Mouse (Mus musculus) embryonic facial prominence, embryonic 14.5 days (tissue): Measurements from ENCODE around the gene Yeats4. TPM values are rescaled to one million over a fixed set of nuclear protein-coding genes. Genes with fewer than 3 reads are reported as not detected.

ENCODE experiments used
- ATAC-seq: fragments of 200-750 bp; cut with Nextera tagmentation; 2 replicates; pipeline ENCODE4 v1.8.0; 2017; ENCODE audit warnings: low read depth, moderate number of reproducible peaks, moderate TSS enrichment
- DNase-seq: peaks from one replicate; pipeline ENCODE4 v3.0.0-alpha.2; 2015; ENCODE audit warnings: low spot score
- H3K27ac ChIP-seq: fragments of 300-500 bp; sonication (generic); replicated peaks from 2 replicates; pipeline ENCODE4 v1.5.1; 2014; ENCODE audit warnings: low read depth, mild to moderate bottlenecking, low read length, moderate library complexity
- H3K27me3 ChIP-seq: fragments of 300-500 bp; sonication (generic); replicated peaks from 2 replicates; pipeline ENCODE4 v1.6.1; 2014; ENCODE audit warnings: low read length; ENCODE audit not compliant: control insufficient read depth, insufficient read depth
- H3K36me3 ChIP-seq: fragments of 300-500 bp; sonication (generic); 2 replicates; pipeline ENCODE4 v1.6.1; 2014; ENCODE audit warnings: low read length, mixed read lengths; ENCODE audit not compliant: control insufficient read depth, insufficient read depth
- H3K4me1 ChIP-seq: fragments of 300-500 bp; sonication (generic); 2 replicates; pipeline ENCODE4 v1.6.1; 2014; ENCODE audit warnings: antibody characterized with exemption, low read length; ENCODE audit not compliant: control insufficient read depth, insufficient read depth
- H3K4me2 ChIP-seq: fragments of 300-500 bp; sonication (generic); 2 replicates; pipeline ENCODE4 v1.6.1; 2014; ENCODE audit warnings: low read depth, mild to moderate bottlenecking, low read length, moderate library complexity, mixed read lengths
- H3K4me3 ChIP-seq: fragments of 300-500 bp; sonication (generic); 2 replicates; pipeline ENCODE4 v1.5.1; 2014; ENCODE audit warnings: low read depth, mild to moderate bottlenecking, low read length
- H3K9ac ChIP-seq: fragments of 300-500 bp; sonication (generic); 2 replicates; pipeline ENCODE4 v1.6.1; 2014; ENCODE audit warnings: low read depth, mild to moderate bottlenecking, low read length, moderate library complexity, mixed read lengths
- H3K9me3 ChIP-seq: fragments of 300-500 bp; sonication (generic); 2 replicates; pipeline ENCODE4 v1.6.1; 2016; ENCODE audit warnings: low read length; ENCODE audit not compliant: control insufficient read depth
- WGBS: fragments of 180-500 bp; shearing (Covaris S2); extraction: QIAGEN DNeasy Blood & Tissue Kit; methylation state at CpG from one replicate; pipeline ENCODE4 v1.1.7; 2014; 5-methylcytosine and 5-hydroxymethylcytosine counted together
- polyA plus RNA-seq: library from polyadenylated mRNA; unstranded; fragments of >200 nt; fragmentation: Nextera tagmentation; extraction: Ambion mirVana; gene quantifications from 2 replicates; pipeline ENCODE4 v1.2.1, GENCODE M21; 2014

The Yeats4 gene
- polyA plus RNA-seq, 1 experiment from 2014 or later: 57.9 TPM

GRCm38 (mm10) chr10:117195005-117195404 is 29.3 kb downstream of the Yeats4 start:
- Histone ChIP-seq H3K4me1 (no peaks in the 10 kb centered on the region; the same call in 1 of the 2 replicates), H3K4me2 (no peak overlapping the region), H3K27ac (no peak overlapping the region), H3K9me3 (no peaks in the 10 kb centered on the region), H3K9ac (no peak overlapping the region), H3K27me3 (no peaks in the 10 kb centered on the region), H3K36me3 (no peaks in the 10 kb centered on the region), H3K4me3 (no peak overlapping the region)
- 79% methylated on average over 12 of the region's 12 CpGs for WGBS
- peak; percentile 47; the same call in 1 of the 2 replicates for ATAC-seq
- peak; percentile 66 for DNase-seq

- Histone ChIP-seq H3K36me3 (no peaks in the 10 kb centered on the region), H3K9me3 (no peaks in the 10 kb centered on the region), H3K27me3 (no peaks in the 10 kb centered on the region), H3K4me1 (no peaks in the 10 kb centered on the region), H3K4me3 (no peak overlapping the region), H3K9ac (no peak overlapping the region), H3K27ac (no peak overlapping the region), H3K4me2 (no peak overlapping the region)
- DNase-seq: no peak
- 79% methylated on average over 5 of the region's 5 CpGs for WGBS
- no peak for ATAC-seq
Observed at GRCm38 (mm10) chr10:117193364-117193763, 30.9 kb downstream of the Yeats4 start.

- Histone ChIP-seq H3K4me3 (no peak overlapping the region), H3K27ac (no peak overlapping the region), H3K9ac (no peak overlapping the region), H3K4me1 (peaks cover 4% of the 10 kb centered on the region), H3K9me3 (no peaks in the 10 kb centered on the region), H3K27me3 (no peaks in the 10 kb centered on the region), H3K36me3 (no peaks in the 10 kb centered on the region), H3K4me2 (no peak overlapping the region)
- no peak for DNase-seq
- no peak for ATAC-seq
- WGBS: 55% methylated on average over 9 of the region's 9 CpGs
Observed at GRCm38 (mm10) chr10:117185399-117186089, 38.8 kb downstream of the Yeats4 start.

GRCm38 (mm10) chr10:117181098-117181497 is 43.2 kb downstream of the Yeats4 start:
- WGBS: 42% methylated on average over 3 of the region's 3 CpGs
- DNase-seq (peak; percentile 52), ATAC-seq (no peak; the same call in 1 of the 2 replicates)
- Histone ChIP-seq H3K4me1 (peaks cover 4% of the 10 kb centered on the region), H3K27ac (no peak overlapping the region), H3K4me2 (no peak overlapping the region), H3K27me3 (no peaks in the 10 kb centered on the region), H3K9me3 (no peaks in the 10 kb centered on the region), H3K4me3 (no peak overlapping the region), H3K36me3 (no peaks in the 10 kb centered on the region), H3K9ac (no peak overlapping the region)

- Histone ChIP-seq H3K4me2 (peak overlapping the region; percentile 6; the same call in 1 of the 2 replicates), H3K27ac (no peak overlapping the region), H3K9ac (no peak overlapping the region), H3K4me3 (no peak overlapping the region), H3K4me1 (peaks cover 3% of the 10 kb centered on the region; the same call in 1 of the 2 replicates), H3K36me3 (no peaks in the 10 kb centered on the region), H3K27me3 (no peaks in the 10 kb centered on the region), H3K9me3 (no peaks in the 10 kb centered on the region)
- DNase-seq (no peak), ATAC-seq (peak; percentile 44; the same call in 1 of the 2 replicates)
- 61% methylated on average over 12 of the region's 12 CpGs for WGBS
Observed at GRCm38 (mm10) chr10:117174645-117175044, 49.7 kb downstream of the Yeats4 start.

GRCm38 (mm10) chr10:117173566-117174438 is 50.5 kb downstream of the Yeats4 start:
- Histone ChIP-seq H3K27ac (no peak overlapping the region), H3K4me2 (peak overlapping the region; percentile 6), H3K4me1 (peaks cover 3% of the 10 kb centered on the region; the same call in 1 of the 2 replicates), H3K36me3 (no peaks in the 10 kb centered on the region), H3K9ac (no peak overlapping the region), H3K4me3 (no peak overlapping the region), H3K9me3 (no peaks in the 10 kb centered on the region), H3K27me3 (no peaks in the 10 kb centered on the region)
- 31% methylated on average over 13 of the region's 13 CpGs for WGBS
- DNase-seq: peak; percentile 41
- peak; percentile 68 for ATAC-seq

GRCm38 (mm10) chr10:117173111-117173510 is 51.2 kb downstream of the Yeats4 start:
- no peak overlapping the region for H3K4me3 ChIP-seq
- DNase-seq (no peak), ATAC-seq (no peak)
- H3K36me3 ChIP-seq: no peaks in the 10 kb centered on the region
- H3K9me3 ChIP-seq: no peaks in the 10 kb centered on the region
- H3K4me2 ChIP-seq: no peak overlapping the region
- peaks cover 3% of the 10 kb centered on the region; the same call in 1 of the 2 replicates for H3K4me1 ChIP-seq
- no peaks in the 10 kb centered on the region for H3K27me3 ChIP-seq
- WGBS: 91% methylated on average over 1 of the region's 1 CpGs
- no peak overlapping the region for H3K27ac ChIP-seq
- no peak overlapping the region for H3K9ac ChIP-seq

GRCm38 (mm10) chr10:117172069-117172468 is 52.2 kb downstream of the Yeats4 start:
- WGBS: 24% methylated on average over 3 of the region's 3 CpGs
- DNase-seq (peak; percentile 35), ATAC-seq (no peak)
- H3K4me3 ChIP-seq: no peak overlapping the region
- no peaks in the 10 kb centered on the region for H3K36me3 ChIP-seq
- H3K4me2 ChIP-seq: no peak overlapping the region
- H3K27me3 ChIP-seq: no peaks in the 10 kb centered on the region
- H3K4me1 ChIP-seq: peaks cover 3% of the 10 kb centered on the region; the same call in 1 of the 2 replicates
- H3K27ac ChIP-seq: no peak overlapping the region
- no peaks in the 10 kb centered on the region for H3K9me3 ChIP-seq
- H3K9ac ChIP-seq: no peak overlapping the region
